ENCODE assay signal across 22 mouse cellular contexts in the genomic region with DNA sequence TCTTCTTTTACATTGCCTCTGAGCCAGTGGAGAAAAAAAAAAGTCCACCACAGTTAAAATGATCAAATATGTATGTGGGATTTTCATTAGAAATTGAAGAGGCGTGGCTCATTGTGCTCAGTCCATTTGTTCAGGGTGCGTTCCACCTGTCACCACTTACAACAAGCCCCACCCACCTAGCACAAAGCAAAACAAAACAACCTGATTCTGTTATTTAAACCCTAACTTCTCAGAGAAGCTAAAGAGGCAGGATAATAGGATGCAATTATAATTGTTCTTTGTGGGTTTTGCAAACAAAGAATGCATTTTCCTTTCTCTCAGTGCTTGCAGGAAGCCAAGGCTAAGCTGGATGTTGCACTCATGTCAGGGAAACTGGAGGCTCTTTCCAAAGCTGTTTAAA.
A peak's percentile ranks its signal among the peaks of the same experiment; 100 is the strongest.
DNase-seq lines count a peak whose midpoint lies in the region; ATAC-seq and TF ChIP-seq lines count a peak whose summit lies in the region.
"Had no signal": no experiment of that assay in that cellular context is flagged by ENCODE, and none has a peak within 500 bp of the region (broad histone marks: within the 10 kb centered on the region; RNA-seq: fewer than 3 reads in every experiment).

No protein-coding gene starts in this region.

- WGBS in forebrain, embryonic 10.5 days = 54% methylated on average over 2 of the region's 2 CpGs
- 52% methylated on average over 2 of the region's 2 CpGs for WGBS in forebrain, embryonic 11.5 days
- 73% methylated on average over 2 of the region's 2 CpGs for WGBS in kidney, embryonic 15.5 days
- WGBS in forebrain, postnatal 0 days = 32% methylated on average over 2 of the region's 2 CpGs

- no peaks in the 10 kb centered on the region for H3K9me3 ChIP-seq in forebrain, embryonic 10.5 days
- no peaks in the 10 kb centered on the region for H3K9me3 ChIP-seq in forebrain, embryonic 11.5 days (ENCODE audit: control insufficient read depth, low read length)
- no peaks in the 10 kb centered on the region for H3K9me3 ChIP-seq in kidney, embryonic 15.5 days (replicated peaks)
- no peaks in the 10 kb centered on the region for H3K9me3 ChIP-seq in forebrain, postnatal 0 days (ENCODE audit: low read length)
- H3K9me3 ChIP-seq: limb, embryonic 13.5 days; lung, embryonic 15.5 days; midbrain, embryonic 10.5 days had no signal

- H3K4me3 ChIP-seq in forebrain, embryonic 10.5 days = no peak overlapping the region
- H3K4me3 ChIP-seq in forebrain, embryonic 11.5 days (ENCODE audit: low read depth, low read length) = no peak overlapping the region
- H3K4me3 ChIP-seq in kidney, embryonic 15.5 days (replicated peaks) = no peak overlapping the region
- no peak overlapping the region for H3K4me3 ChIP-seq in forebrain, postnatal 0 days (ENCODE audit: low read depth, low read length)
- H3K4me3 ChIP-seq: erythroblast, embryonic 14.5 days; limb, embryonic 13.5 days; lung, embryonic 15.5 days; midbrain, embryonic 10.5 days had no signal

- H3K4me2 ChIP-seq in forebrain, embryonic 11.5 days (ENCODE audit: low read depth, low read length, severe bottlenecking) = no peak overlapping the region
- no peak overlapping the region for H3K4me2 ChIP-seq in kidney, embryonic 15.5 days
- H3K4me2 ChIP-seq in forebrain, postnatal 0 days (ENCODE audit: low read depth) = no peak overlapping the region
- H3K4me2 ChIP-seq: limb, embryonic 13.5 days; lung, embryonic 15.5 days had no signal

- H3K27ac ChIP-seq in forebrain, embryonic 10.5 days = peak overlapping the region; percentile 60; the same call in 1 of the 2 replicates
- no peak overlapping the region for H3K27ac ChIP-seq in forebrain, embryonic 11.5 days (ENCODE audit: low read depth, low read length)
- peak overlapping the region; percentile 37; the same call in 1 of the 2 replicates for H3K27ac ChIP-seq in kidney, embryonic 15.5 days
- H3K27ac ChIP-seq in forebrain, postnatal 0 days (ENCODE audit: low read depth, low read length) = peak overlapping the region; percentile 59; the same call in 1 of the 2 replicates
- H3K27ac ChIP-seq: limb, embryonic 13.5 days; liver, embryonic 14.5 days; macrophage; midbrain, embryonic 10.5 days had no signal

- H3K9ac ChIP-seq in forebrain, embryonic 11.5 days (ENCODE audit: low read length) = no peak overlapping the region
- H3K9ac ChIP-seq in kidney, embryonic 15.5 days = no peak overlapping the region
- no peak overlapping the region for H3K9ac ChIP-seq in forebrain, postnatal 0 days
- H3K9ac ChIP-seq: limb, embryonic 13.5 days; liver, embryonic 14.5 days; lung, embryonic 15.5 days had no signal

- no peak for ATAC-seq in forebrain, embryonic 11.5 days (replicated peaks; ENCODE audit: low FRiP score)
- no peak for ATAC-seq in kidney, embryonic 15.5 days (replicated peaks; ENCODE audit: low FRiP score)
- peak; percentile 45; the same call in 1 of the 2 replicates for ATAC-seq in forebrain, postnatal 0 days
- ATAC-seq: activated CD4-positive, CD25-positive, alpha-beta regulatory T cell, adult 4 months; CD4-positive, CD25-positive, alpha-beta regulatory T cell, adult 4 months had no signal

- no peak for DNase-seq in forebrain, embryonic 10.5 days (ENCODE audit: extremely low spot score, low spot score)
- DNase-seq in forebrain, embryonic 11.5 days (ENCODE audit: low spot score) = no peak
- DNase-seq in kidney, postnatal 10 days = no peak
- peak; percentile 53 for DNase-seq in brain, embryonic 14.5 days (ENCODE audit: low read depth)
- peak; percentile 19 for DNase-seq in forebrain, postnatal 0 days
- DNase-seq in right cerebral cortex, postnatal 10 days (ENCODE audit: low spot score in 2 of 2) = no peak
- DNase-seq: adrenal gland, postnatal 10 days; cerebellum, adult 11 months; cerebellum, postnatal 25 days; gastrocnemius, postnatal 25 days; kidney, adult 2 months; kidney, postnatal 36 days; thymus, postnatal 25 days had no signal

- H3K36me3 ChIP-seq in forebrain, embryonic 10.5 days (replicated peaks) = no peaks in the 10 kb centered on the region
- no peaks in the 10 kb centered on the region for H3K36me3 ChIP-seq in forebrain, embryonic 11.5 days (ENCODE audit: control insufficient read depth, insufficient read depth, low read length)
- H3K36me3 ChIP-seq in kidney, embryonic 15.5 days = no peaks in the 10 kb centered on the region
- H3K36me3 ChIP-seq in forebrain, postnatal 0 days (ENCODE audit: insufficient read depth) = no peaks in the 10 kb centered on the region
- H3K36me3 ChIP-seq: limb, embryonic 13.5 days; lung, embryonic 15.5 days; midbrain, embryonic 10.5 days had no signal

- TF ChIP-seq CTCF in brain, embryonic 14.5 days (IDR thresholded peaks at IDR 0.05; ENCODE audit: borderline replicate concordance, extremely low read depth, insufficient read depth, insufficient read length) = no peak
- no peak for TF ChIP-seq CTCF in forebrain, postnatal 0 days (IDR thresholded peaks at IDR 0.05; ENCODE audit: low read depth)

- no peak for TF ChIP-seq POLR2A in brain, embryonic 14.5 days (IDR thresholded peaks at IDR 0.05; ENCODE audit: borderline replicate concordance, extremely low read depth, insufficient read depth, insufficient read length, poor library complexity, severe bottlenecking)

- H3K4me1 ChIP-seq in forebrain, embryonic 10.5 days = peaks cover 33% of the 10 kb centered on the region
- no peaks in the 10 kb centered on the region for H3K4me1 ChIP-seq in forebrain, embryonic 11.5 days (replicated peaks; ENCODE audit: control insufficient read depth, insufficient read depth, low read length)
- H3K4me1 ChIP-seq in kidney, embryonic 15.5 days = peaks cover 29% of the 10 kb centered on the region
- peaks cover 21% of the 10 kb centered on the region for H3K4me1 ChIP-seq in forebrain, postnatal 0 days (ENCODE audit: insufficient read depth)

- H3K27me3 ChIP-seq in forebrain, embryonic 10.5 days (ENCODE audit: poor library complexity, severe bottlenecking) = no peaks in the 10 kb centered on the region
- H3K27me3 ChIP-seq in forebrain, embryonic 11.5 days (ENCODE audit: control insufficient read depth, insufficient read depth, low read length) = no peaks in the 10 kb centered on the region
- no peaks in the 10 kb centered on the region for H3K27me3 ChIP-seq in kidney, embryonic 15.5 days
- no peaks in the 10 kb centered on the region for H3K27me3 ChIP-seq in forebrain, postnatal 0 days (ENCODE audit: insufficient read depth, low read length)
- H3K27me3 ChIP-seq: limb, embryonic 13.5 days; lung, embryonic 15.5 days had no signal

Comparison
In these comparisons a context has a peak if more than half of its experiments do, and no peak if none do; other contexts are left out.
1. DNase-seq: peak in brain, embryonic 14.5 days (single experiment) and forebrain, postnatal 0 days (single experiment); none in forebrain, embryonic 10.5 days (single experiment), forebrain, embryonic 11.5 days (single experiment), kidney, postnatal 10 days (single experiment) and right cerebral cortex, postnatal 10 days (0 of 2).